Mouse (Mus musculus): ENCODE measurements around the gene Alad.

Gene Alad

GRCm38 (mm10) chr4:62517538-62518415, 1.9 kb downstream of the Alad start:
- in situ Hi-C loops (cut with MboI, MseI) = no loop called here

- in situ Hi-C loops (cut with MboI, MseI) = no loop called here
Observed at GRCm38 (mm10) chr4:62517046-62517445, 2.7 kb downstream of the Alad start.

GRCm38 (mm10) chr4:62516579-62516978, 3.1 kb downstream of the Alad start:
- in situ Hi-C loops (cut with MboI, MseI) = no loop called here

GRCm38 (mm10) chr4:62516079-62516478, 3.6 kb downstream of the Alad start:
- in situ Hi-C loops (cut with MboI, MseI) = no loop called here

GRCm38 (mm10) chr4:62515490-62515889, 4.2 kb downstream of the Alad start:
- in situ Hi-C loops (cut with MboI, MseI) = no loop called here

DNA sequence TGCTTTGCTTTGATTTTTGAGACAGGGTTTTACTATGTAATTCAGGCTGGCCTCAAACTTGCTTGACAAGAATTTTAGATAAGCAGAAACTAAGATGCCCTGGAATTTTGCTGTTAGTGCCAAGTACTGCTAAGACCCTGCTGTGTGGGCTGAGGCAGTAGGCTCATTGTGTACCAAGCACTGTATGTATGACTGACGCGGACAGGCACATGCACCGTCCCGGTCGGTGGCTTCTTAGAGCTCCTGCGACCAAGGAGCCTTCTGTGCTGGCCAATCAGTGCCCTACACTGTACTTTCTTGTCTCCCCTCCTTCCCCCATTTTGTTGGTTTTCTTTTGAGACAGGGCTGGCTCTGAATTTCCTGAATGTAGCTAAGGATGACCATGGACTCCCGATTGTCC, 4.7 kb downstream of the Alad start:
- in situ Hi-C loops (cut with MboI, MseI) = loop anchor here (5.0 kb wide), 1 partner anchor 43 kb away; the partner anchor contains the start of gene Wdr31

DNA sequence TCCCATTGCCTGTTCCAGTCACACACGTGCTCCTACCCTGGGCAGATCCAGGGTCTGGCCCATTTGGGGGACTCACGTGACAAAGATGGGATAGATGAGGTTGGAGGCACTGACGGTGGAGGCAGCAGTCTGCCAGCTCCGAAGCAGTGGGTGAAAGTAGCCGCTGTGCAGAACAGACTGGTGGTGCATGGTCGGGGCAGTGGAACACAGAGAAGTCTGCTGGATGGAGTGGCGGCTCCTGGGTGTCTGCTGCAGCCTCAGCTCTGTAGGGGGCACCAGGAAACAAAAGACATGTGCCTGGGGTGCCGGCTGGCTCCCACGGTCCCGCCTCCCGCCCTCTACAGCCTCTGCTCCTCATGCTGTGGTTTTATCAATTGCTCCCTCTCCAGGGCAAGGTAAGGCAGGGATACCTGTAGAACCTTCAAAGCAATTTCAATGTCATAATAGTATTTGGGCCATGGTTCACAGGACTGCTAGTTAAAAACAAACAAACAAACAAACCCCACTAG, 5.7 kb downstream of the Alad start:
- in situ Hi-C loops (cut with MboI, MseI) = loop anchor here (5.0 kb wide), 1 partner anchor 42 kb away; the partner anchor contains the start of gene Wdr31

- in situ Hi-C loops (cut with MboI, MseI) = loop anchor here (5.0 kb wide), 1 partner anchor 38 kb away; the partner anchor contains the start of gene Wdr31
Observed at GRCm38 (mm10) chr4:62509946-62510345, 9.8 kb downstream of the Alad start.

GRCm38 (mm10) chr4:62508839-62509238, 10.9 kb downstream of the Alad start:
- in situ Hi-C loops (cut with MboI, MseI) = no loop called here

DNA sequence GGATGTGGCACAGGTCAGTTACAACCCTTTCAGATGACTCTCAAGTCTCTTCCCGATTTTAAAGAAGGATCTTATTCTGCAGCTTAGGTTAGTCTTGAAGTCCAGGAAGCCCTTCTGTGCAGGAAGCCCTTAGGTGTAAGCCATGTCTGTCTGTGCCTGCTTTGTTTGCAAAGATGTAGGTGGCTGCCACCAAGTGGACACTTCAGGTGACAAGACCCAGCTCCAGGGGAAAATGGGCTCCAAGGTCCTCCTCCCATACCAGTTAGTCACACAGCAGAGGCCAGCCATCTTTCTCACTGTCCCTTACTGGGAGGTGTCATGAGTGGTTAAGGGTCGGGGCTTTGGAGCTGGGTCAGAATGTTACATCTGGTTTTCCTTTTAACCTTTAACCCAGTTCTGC, 12.9 kb downstream of the Alad start:
- in situ Hi-C loops (cut with MboI, MseI) = no loop called here

GRCm38 (mm10) chr4:62505991-62506390, 13.7 kb downstream of the Alad start:
- in situ Hi-C loops (cut with MboI, MseI) = no loop called here

- in situ Hi-C loops (cut with MboI, MseI) = no loop called here
Observed at GRCm38 (mm10) chr4:62503374-62503970, 16.2 kb downstream of the Alad start, which contains the start of gene Hdhd3. TSS of gene Hdhd3 (minus strand) at chr4:62503467.

DNA sequence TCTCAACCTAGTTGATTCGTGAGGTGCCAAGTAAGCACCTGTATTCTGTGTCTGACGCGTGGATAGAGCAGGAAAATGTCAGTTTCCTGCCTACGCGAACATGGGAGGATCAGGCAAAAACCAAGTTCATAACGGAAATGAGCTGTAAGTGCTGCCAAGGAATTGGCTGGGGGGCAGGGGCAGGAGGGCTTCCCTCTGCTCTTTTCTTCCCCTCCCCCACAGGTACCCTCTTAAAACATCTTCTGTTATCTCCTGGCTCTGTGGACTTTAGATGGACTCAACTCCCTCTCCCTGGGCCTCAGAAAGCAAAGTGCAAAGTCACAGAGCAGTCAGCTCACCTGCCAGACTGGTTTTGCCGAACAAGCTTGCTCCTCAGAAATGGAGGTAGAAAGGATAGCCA, 16.7 kb downstream of the Alad start:
- in situ Hi-C loops (cut with MboI, MseI) = no loop called here

- in situ Hi-C loops (cut with MboI, MseI) = no loop called here
Observed at GRCm38 (mm10) chr4:62501964-62502732, 17.6 kb downstream of the Alad start.

DNA sequence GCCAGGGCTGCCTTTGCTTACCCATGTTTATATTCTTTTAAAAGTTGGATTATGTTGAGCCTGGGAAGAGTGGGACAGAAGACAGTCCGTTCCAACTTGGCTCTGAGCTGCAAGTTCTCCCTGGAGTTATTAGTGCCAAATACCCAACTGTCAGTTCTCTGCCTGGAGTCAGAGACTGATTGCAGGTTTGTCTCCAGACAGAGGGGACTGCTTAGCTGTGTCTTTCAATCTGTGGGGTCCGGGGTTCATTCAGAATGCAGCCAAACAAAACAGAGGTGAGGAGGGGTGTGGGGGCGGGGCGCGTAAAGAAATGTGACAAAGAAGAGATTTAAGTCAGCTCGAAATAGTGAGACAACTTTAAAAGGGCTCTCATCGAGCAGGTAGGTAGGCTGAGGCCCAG, 18.2 kb downstream of the Alad start:
- in situ Hi-C loops (cut with MboI, MseI) = no loop called here

GRCm38 (mm10) chr4:62500799-62501198, 18.9 kb downstream of the Alad start:
- in situ Hi-C loops (cut with MboI, MseI) = no loop called here

DNA sequence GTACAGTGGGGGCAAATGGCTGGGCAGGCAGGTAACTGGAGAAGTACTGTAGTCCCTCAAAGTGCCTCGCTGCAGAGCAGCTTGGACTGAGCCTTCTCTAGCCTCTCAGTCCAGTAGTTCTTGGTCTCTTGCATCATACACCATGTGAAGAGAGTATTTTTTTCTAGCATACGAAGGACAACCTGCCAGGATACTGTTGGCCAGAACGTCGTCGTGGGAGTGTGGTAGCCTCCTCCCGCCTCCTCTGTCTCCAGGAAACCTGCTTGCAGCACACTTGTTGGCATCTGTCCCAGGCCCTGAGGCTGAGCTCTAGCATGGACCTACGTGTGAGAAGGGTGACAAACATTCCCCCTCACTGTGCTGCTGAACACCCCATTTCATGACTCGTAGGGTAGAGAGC, 22.9 kb downstream of the Alad start:
- in situ Hi-C loops (cut with MboI, MseI) = no loop called here

DNA sequence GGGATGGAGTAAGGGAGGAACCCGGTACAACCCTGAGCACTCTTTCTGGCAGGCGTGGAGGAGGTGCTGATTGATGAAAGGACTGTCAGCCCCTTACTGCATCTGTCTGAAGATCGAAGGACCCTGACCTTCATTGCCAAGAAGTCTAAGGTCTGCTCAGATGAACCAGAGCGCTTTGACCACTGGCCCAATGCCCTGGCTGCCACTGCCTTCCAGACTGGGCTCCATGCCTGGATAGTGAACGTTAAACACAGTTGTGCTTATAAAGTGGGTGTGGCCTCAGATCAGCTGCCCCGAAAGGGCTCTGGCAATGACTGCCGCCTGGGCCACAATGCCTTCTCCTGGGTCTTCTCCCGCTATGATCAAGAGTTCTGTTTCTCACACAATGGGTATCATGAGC, 23.8 kb downstream of the Alad start:
- in situ Hi-C loops (cut with MboI, MseI) = no loop called here

DNA sequence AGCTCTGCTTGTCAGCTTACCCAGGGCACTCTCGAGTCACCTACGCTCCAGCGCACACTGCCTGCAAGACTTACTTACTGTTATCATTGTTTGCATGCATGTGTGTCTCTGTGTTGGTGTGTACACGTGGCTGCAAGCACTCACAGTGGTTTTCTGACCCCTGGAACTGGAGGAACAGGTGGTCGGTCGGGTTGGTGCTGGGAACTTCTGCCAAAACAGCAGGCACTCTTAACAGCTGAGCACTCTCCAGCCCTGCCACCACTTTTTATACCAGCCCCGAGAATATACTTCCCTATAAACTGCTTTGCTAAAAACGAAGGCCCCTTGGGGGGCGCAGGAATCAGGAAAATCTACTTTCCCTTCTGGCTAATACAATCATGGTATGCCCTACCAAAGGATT, 25.5 kb downstream of the Alad start:
- in situ Hi-C loops (cut with MboI, MseI) = no loop called here

GRCm38 (mm10) chr4:62492682-62493081, 27.0 kb downstream of the Alad start:
- in situ Hi-C loops (cut with MboI, MseI) = no loop called here

- in situ Hi-C loops (cut with MboI, MseI) = no loop called here
Observed at GRCm38 (mm10) chr4:62487914-62488313, 31.8 kb downstream of the Alad start.

GRCm38 (mm10) chr4:62487172-62487571, 32.5 kb downstream of the Alad start:
- in situ Hi-C loops (cut with MboI, MseI) = no loop called here
